Mouse (Mus musculus): ENCODE data around the gene Lmna.

The Lmna gene

GRCm38 (mm10) chr3:88447676-88448183 is 62.0 kb downstream of the Lmna start:
- DNase-seq (ENCODE audit: low spot score in 2 of 2) = no peak

DNA sequence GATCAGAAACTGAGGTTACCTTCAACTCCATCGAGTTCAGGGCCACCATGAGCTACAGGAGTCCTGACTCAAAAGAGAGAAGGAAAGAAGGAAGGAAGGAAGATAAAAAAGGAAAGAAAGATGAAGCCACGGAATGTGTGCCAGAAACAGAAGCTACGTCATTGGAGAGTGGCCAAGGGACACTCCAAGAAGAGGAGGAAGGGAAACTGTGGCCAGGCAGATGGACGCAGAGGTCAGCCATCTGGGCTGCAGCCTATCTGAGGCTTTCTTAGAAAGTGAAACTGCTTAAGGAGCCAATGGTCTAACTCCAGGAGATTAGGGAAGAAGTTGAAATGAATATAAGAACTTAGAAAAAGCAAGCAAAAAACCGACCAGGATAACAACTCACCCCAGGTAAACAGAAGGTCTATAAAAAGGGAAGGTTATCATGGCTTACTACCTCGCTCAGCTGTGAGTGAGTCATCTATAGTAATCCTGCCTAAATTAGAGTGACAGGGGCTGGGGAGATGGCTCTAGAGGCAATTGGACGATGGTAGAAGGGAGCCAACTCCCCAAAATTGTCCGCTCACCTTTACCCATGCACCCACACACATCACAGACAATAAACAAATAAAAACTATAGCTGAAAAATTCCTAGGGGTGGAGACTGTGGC is 63.2 kb downstream of the Lmna start:
- no peak for DNase-seq (ENCODE audit: low spot score in 2 of 2)

DNA sequence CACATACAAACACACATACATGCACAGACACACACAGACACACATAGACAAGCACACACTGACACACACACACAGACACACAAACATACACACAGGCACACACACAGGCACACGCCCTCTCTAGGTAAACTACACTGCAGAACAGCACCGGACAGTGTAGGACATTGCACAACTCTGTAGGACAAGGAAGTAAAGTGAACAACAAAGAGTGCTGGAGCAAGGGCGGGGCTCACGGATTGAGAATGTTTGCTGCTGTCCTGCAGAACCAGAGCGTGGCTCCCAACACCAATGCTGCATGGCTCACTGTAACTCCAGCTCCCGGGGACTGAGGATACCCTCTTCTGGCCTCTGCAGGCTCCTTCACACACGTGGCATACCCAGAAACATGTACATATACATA is 66.9 kb downstream of the Lmna start:
- no peak for DNase-seq (ENCODE audit: low spot score in 2 of 2)

GRCm38 (mm10) chr3:88442488-88442887 is 67.3 kb downstream of the Lmna start:
- no peak for DNase-seq (ENCODE audit: low spot score in 2 of 2)

GRCm38 (mm10) chr3:88440500-88441381 is 69.0 kb downstream of the Lmna start:
- peak in 1 of 2 experiments; percentile 36 for DNase-seq (ENCODE audit: low spot score in 2 of 2)

GRCm38 (mm10) chr3:88439582-88439981 is 70.2 kb downstream of the Lmna start:
- DNase-seq (ENCODE audit: low spot score in 2 of 2) = no peak

DNA sequence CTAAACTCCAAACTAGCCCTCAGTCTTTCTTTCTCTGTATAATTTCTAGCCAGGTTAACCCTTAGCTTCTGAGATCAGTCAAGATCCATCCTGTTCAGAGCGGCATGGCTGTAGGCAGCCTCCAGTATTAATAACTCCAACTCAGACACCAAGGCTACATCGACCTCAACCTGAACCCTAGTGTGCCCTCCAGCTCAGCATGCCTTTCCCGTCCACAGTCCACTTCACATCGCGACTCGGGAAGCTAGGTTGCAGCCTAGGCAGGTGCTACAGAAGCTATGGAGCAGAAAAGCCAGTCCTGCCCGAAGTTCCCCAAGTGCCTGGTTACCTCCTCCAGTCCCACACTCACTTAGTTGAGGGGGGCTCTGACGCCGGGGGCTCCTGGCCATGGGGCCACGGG is 72.3 kb downstream of the Lmna start:
- no peak for DNase-seq (ENCODE audit: low spot score in 2 of 2)

- DNase-seq (ENCODE audit: low spot score in 2 of 2) = peak in 1 of 2 experiments; percentile 27
Measured at GRCm38 (mm10) chr3:88436395-88437201, 73.2 kb downstream of the Lmna start.

DNA sequence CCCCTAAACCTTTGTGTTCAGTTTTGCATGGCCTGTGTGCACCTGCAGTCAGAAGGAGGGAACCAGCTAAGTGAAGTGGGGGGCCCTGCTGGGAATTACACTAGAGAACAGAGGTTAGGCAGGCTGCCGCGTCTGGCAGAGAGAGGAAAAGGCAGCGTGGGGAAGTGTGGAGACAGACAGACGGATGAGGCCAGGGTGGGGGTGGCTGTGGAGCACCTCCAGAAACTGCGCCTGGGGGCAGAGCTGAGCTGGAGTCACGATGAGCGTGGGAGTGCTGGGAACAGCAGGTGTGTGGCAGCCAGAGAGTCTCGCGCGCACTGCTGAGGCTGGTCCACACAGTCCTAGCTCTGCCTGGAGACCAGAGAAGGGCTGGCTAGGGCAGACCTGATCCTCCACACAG is 74.2 kb downstream of the Lmna start:
- DNase-seq (ENCODE audit: low spot score in 2 of 2) = no peak
